Mouse (Mus musculus): ENCODE data around the gene Lrrc3c.

DNA sequence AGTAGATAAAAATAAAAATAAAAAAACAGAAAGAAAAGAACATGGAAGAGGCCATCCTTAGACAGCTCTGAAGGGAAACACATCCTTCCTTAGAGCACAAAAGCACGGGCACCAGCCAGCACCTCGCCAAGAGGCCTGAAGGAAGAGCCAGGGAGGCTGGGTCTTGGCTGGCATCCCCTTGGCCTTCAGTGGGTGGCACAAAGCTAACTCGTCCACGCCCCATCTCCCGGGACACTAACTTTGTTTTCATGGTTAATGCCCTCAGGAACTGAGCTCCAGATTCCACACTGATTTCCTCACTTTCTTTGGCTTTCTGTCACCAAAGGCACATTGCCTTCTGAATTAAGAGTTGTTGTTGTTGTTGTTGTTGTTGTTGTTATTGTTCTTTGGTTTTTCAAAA, 20.3 kb upstream of the Lrrc3c start:
- TF ChIP-seq CTCF (IDR thresholded peaks at IDR 0.05; ENCODE audit: borderline replicate concordance, extremely low read depth, insufficient read depth, insufficient read length) = no peak
- TF ChIP-seq POLR2A (IDR thresholded peaks at IDR 0.05; ENCODE audit: borderline replicate concordance, extremely low read depth, insufficient read depth, insufficient read length, poor library complexity, severe bottlenecking) = no peak

Measured in brain, embryonic 14.5 days (tissue).